Mouse (Mus musculus) frontal cortex, postnatal 25 days (tissue): Measurements from ENCODE around the gene Hist1h3d.

ENCODE experiments used
- DNase-seq, 2 experiments: peaks; one replicate each; pipeline ENCODE4 v3.0.0; 2022; ENCODE audit warnings: low spot score in 2 of 2

Gene Hist1h3d

GRCm38 (mm10) chr13:23621532-23622174 is 46.1 kb downstream of the Hist1h3d start:
- peak; percentile 10 to 48 for DNase-seq

GRCm38 (mm10) chr13:23622175-23622671 is 46.7 kb downstream of the Hist1h3d start, which contains the start of gene Hist1h1e:
Gene Hist1h1e, minus strand, starts transcription at chr13:23622558.
- DNase-seq: peak; percentile 76 to 83

- no peak for DNase-seq
These were observed 47.4 kb downstream of the Hist1h3d start for GRCm38 (mm10) chr13:23622861-23623450.
